Mouse (Mus musculus) heart, embryonic 16.5 days (tissue): ENCODE results near the gene Ager. TPM values are rescaled to one million over a fixed set of nuclear protein-coding genes. Genes with fewer than 3 reads are reported as not detected.

ENCODE experiments used
- ATAC-seq: fragments of 200-750 bp; cut with Nextera tagmentation; replicated peaks from 2 replicates; pipeline ENCODE4 v1.8.0; 2017; ENCODE audit warnings: moderate number of reproducible peaks; ENCODE audit not compliant: insufficient read depth, low FRiP score; ENCODE audit errors: extremely low read depth
- H3K27ac ChIP-seq: fragments of 300-500 bp; sonication (generic); 2 replicates; pipeline ENCODE4 v1.5.1; 2014; ENCODE audit warnings: mild to moderate bottlenecking, low read length, control low read depth, moderate library complexity
- H3K27me3 ChIP-seq: fragments of 300-500 bp; sonication (generic); 2 replicates; pipeline ENCODE4 v1.6.1; 2014; ENCODE audit warnings: low read length, mixed read lengths; ENCODE audit not compliant: control insufficient read depth, insufficient read depth
- H3K36me3 ChIP-seq: fragments of 300-500 bp; sonication (generic); 2 replicates; pipeline ENCODE4 v1.6.1; 2014; ENCODE audit not compliant: control insufficient read depth, insufficient read depth
- H3K4me1 ChIP-seq: fragments of 300-500 bp; sonication (generic); 2 replicates; pipeline ENCODE4 v1.6.1; 2014; ENCODE audit warnings: low read length, mixed read lengths; ENCODE audit not compliant: control insufficient read depth, insufficient read depth
- H3K4me2 ChIP-seq: fragments of 300-500 bp; sonication (generic); 2 replicates; pipeline ENCODE4 v1.6.1; 2014; ENCODE audit warnings: low read depth, mild to moderate bottlenecking, control low read depth, low read length
- H3K4me3 ChIP-seq: fragments of 300-500 bp; sonication (generic); 2 replicates; pipeline ENCODE4 v1.5.1; 2014; ENCODE audit warnings: mild to moderate bottlenecking, control low read depth, low read length
- H3K9ac ChIP-seq: fragments of 300-500 bp; sonication (generic); 2 replicates; pipeline ENCODE4 v1.6.1; 2014; ENCODE audit warnings: low read length, control low read depth
- H3K9me3 ChIP-seq: fragments of 300-500 bp; sonication (generic); replicated peaks from 2 replicates; pipeline ENCODE4 v1.6.1; 2016; ENCODE audit warnings: low read length; ENCODE audit not compliant: control insufficient read depth
- WGBS: fragments of 180-500 bp; shearing (Covaris S2); extraction: QIAGEN DNeasy Blood & Tissue Kit; methylation state at CpG from one replicate; pipeline ENCODE4 v1.1.7; 2014; 5-methylcytosine and 5-hydroxymethylcytosine counted together
- polyA plus RNA-seq: library from polyadenylated mRNA; unstranded; fragments of >200 nt; fragmentation: Nextera tagmentation; extraction: Ambion mirVana; gene quantifications from 2 replicates; pipeline ENCODE4 v1.2.1, GENCODE M21; 2015

The Ager gene
- polyA plus RNA-seq, 1 experiment from 2014 or later, result 4.7 TPM

GRCm38 (mm10) chr17:34561200-34561599, 36.5 kb upstream of the Ager start:
- H3K9ac ChIP-seq, result no peak overlapping the region
- no peak for ATAC-seq
- 0 out of 2 replicates have a peak, but pooled peaks cover 2% of the 10 kb centered on the region for H3K36me3 ChIP-seq
- peaks cover 8% of the 10 kb centered on the region for H3K4me1 ChIP-seq
- H3K4me3 ChIP-seq, result peak overlapping the region; percentile 15; the same call in 1 of the 2 replicates
- WGBS, result 40% methylated on average over 8 of the region's 8 CpGs
- peak overlapping the region; percentile 21 for H3K4me2 ChIP-seq
- H3K27me3 ChIP-seq, result no peaks in the 10 kb centered on the region; the same call in 1 of the 2 replicates
- 0 out of 2 replicates have a peak, but pooled peaks cover 2% of the 10 kb centered on the region for H3K9me3 ChIP-seq
- peak overlapping the region; percentile 68 for H3K27ac ChIP-seq

- 66% methylated on average over 3 of the region's 3 CpGs for WGBS
- no peak for ATAC-seq
- H3K27ac ChIP-seq, result no peak overlapping the region
Measured at GRCm38 (mm10) chr17:34562595-34562994, 35.1 kb upstream of the Ager start.

GRCm38 (mm10) chr17:34563354-34563753, 34.3 kb upstream of the Ager start:
- Histone ChIP-seq H3K4me2 (no peak overlapping the region), H3K4me1 (peaks cover 8% of the 10 kb centered on the region), H3K9me3 (0 out of 2 replicates have a peak, but pooled peaks cover 2% of the 10 kb centered on the region), H3K4me3 (no peak overlapping the region), H3K27me3 (no peaks in the 10 kb centered on the region; the same call in 1 of the 2 replicates), H3K27ac (peak overlapping the region; percentile 41; the same call in 1 of the 2 replicates), H3K9ac (no peak overlapping the region), H3K36me3 (0 out of 2 replicates have a peak, but pooled peaks cover 2% of the 10 kb centered on the region)
- no peak for ATAC-seq
- WGBS, result 57% methylated on average over 11 of the region's 11 CpGs

More at GRCm38 (mm10) chr17:34562595-34562994, 35.1 kb upstream of the Ager start:
- H3K4me2 ChIP-seq, result no peak overlapping the region
- no peak overlapping the region for H3K9ac ChIP-seq
- H3K4me1 ChIP-seq, result peaks cover 8% of the 10 kb centered on the region
- H3K4me3 ChIP-seq, result no peak overlapping the region
- H3K27me3 ChIP-seq, result no peaks in the 10 kb centered on the region; the same call in 1 of the 2 replicates
- 0 out of 2 replicates have a peak, but pooled peaks cover 2% of the 10 kb centered on the region for H3K9me3 ChIP-seq
- H3K36me3 ChIP-seq, result 0 out of 2 replicates have a peak, but pooled peaks cover 2% of the 10 kb centered on the region

GRCm38 (mm10) chr17:34564003-34564421, 33.6 kb upstream of the Ager start, which contains the start of gene Notch4:
TSS of gene Notch4 (plus strand) at chr17:34564268.
- peak within 1 kb of the TSS; percentile 36 for H3K4me3 ChIP-seq
- H3K36me3 ChIP-seq, result 0 out of 2 replicates have a peak, but pooled peaks cover 2% of the 10 kb centered on the region
- peak; percentile 77 for ATAC-seq
- H3K9me3 ChIP-seq, result 0 out of 2 replicates have a peak, but pooled peaks cover 2% of the 10 kb centered on the region
- peak within 1 kb of the TSS; percentile 63 for H3K9ac ChIP-seq
- H3K4me1 ChIP-seq, result peaks cover 8% of the 10 kb centered on the region
- H3K27ac ChIP-seq, result peak within 1 kb of the TSS; percentile 89
- WGBS, result 11% methylated on average over 6 of the region's 6 CpGs
- peak within 1 kb of the TSS; percentile 53 for H3K4me2 ChIP-seq
- H3K27me3 ChIP-seq, result no peaks in the 10 kb centered on the region; the same call in 1 of the 2 replicates

- peaks cover 8% of the 10 kb centered on the region for H3K4me1 ChIP-seq
- peak; percentile 54; the same call in 1 of the 2 replicates for ATAC-seq
- peak overlapping the region; percentile 89 for H3K27ac ChIP-seq
- H3K4me3 ChIP-seq, result peak overlapping the region; percentile 36
- WGBS, result 25% methylated on average over 3 of the region's 3 CpGs
- H3K9me3 ChIP-seq, result 0 out of 2 replicates have a peak, but pooled peaks cover 2% of the 10 kb centered on the region
- H3K9ac ChIP-seq, result peak overlapping the region; percentile 63
- peak overlapping the region; percentile 53 for H3K4me2 ChIP-seq
- no peaks in the 10 kb centered on the region; the same call in 1 of the 2 replicates for H3K27me3 ChIP-seq
- 0 out of 2 replicates have a peak, but pooled peaks cover 2% of the 10 kb centered on the region for H3K36me3 ChIP-seq
Measured at GRCm38 (mm10) chr17:34564796-34565195, 32.9 kb upstream of the Ager start.

- Histone ChIP-seq H3K36me3 (0 out of 2 replicates have a peak, but pooled peaks cover 2% of the 10 kb centered on the region), H3K9me3 (no peaks in the 10 kb centered on the region), H3K4me3 (no peak overlapping the region), H3K4me2 (no peak overlapping the region), H3K4me1 (peaks cover 8% of the 10 kb centered on the region), H3K27ac (no peak overlapping the region), H3K27me3 (no peaks in the 10 kb centered on the region; the same call in 1 of the 2 replicates), H3K9ac (no peak overlapping the region)
- 64% methylated on average over 9 of the region's 9 CpGs for WGBS
- no peak for ATAC-seq
Measured at GRCm38 (mm10) chr17:34567311-34567710, 30.4 kb upstream of the Ager start.

GRCm38 (mm10) chr17:34568421-34568820, 29.2 kb upstream of the Ager start:
- Histone ChIP-seq H3K27ac (no peak overlapping the region), H3K9ac (no peak overlapping the region), H3K4me1 (peaks cover 8% of the 10 kb centered on the region), H3K4me3 (no peak overlapping the region), H3K36me3 (0 out of 2 replicates have a peak, but pooled peaks cover 2% of the 10 kb centered on the region), H3K27me3 (no peaks in the 10 kb centered on the region; the same call in 1 of the 2 replicates), H3K4me2 (no peak overlapping the region), H3K9me3 (no peaks in the 10 kb centered on the region)
- no peak for ATAC-seq
- 75% methylated on average over 13 of the region's 13 CpGs for WGBS

- H3K4me2 ChIP-seq, result no peak overlapping the region
- no peaks in the 10 kb centered on the region; the same call in 1 of the 2 replicates for H3K27me3 ChIP-seq
- H3K9me3 ChIP-seq, result no peaks in the 10 kb centered on the region
- H3K27ac ChIP-seq, result no peak overlapping the region
- no peaks in the 10 kb centered on the region for H3K4me1 ChIP-seq
- H3K36me3 ChIP-seq, result 0 out of 2 replicates have a peak, but pooled peaks cover 2% of the 10 kb centered on the region
- WGBS, result 63% methylated on average over 4 of the region's 4 CpGs
- H3K4me3 ChIP-seq, result no peak overlapping the region
- H3K9ac ChIP-seq, result no peak overlapping the region
- no peak for ATAC-seq
Measured at GRCm38 (mm10) chr17:34569919-34570318, 27.7 kb upstream of the Ager start.

- no peaks in the 10 kb centered on the region for H3K36me3 ChIP-seq
- ATAC-seq, result no peak
- H3K27ac ChIP-seq, result no peak overlapping the region
- no peak overlapping the region for H3K4me3 ChIP-seq
- 14% methylated on average over 5 of the region's 5 CpGs for WGBS
- no peaks in the 10 kb centered on the region for H3K9me3 ChIP-seq
- no peaks in the 10 kb centered on the region for H3K4me1 ChIP-seq
- H3K27me3 ChIP-seq, result no peaks in the 10 kb centered on the region; the same call in 1 of the 2 replicates
- no peak overlapping the region for H3K4me2 ChIP-seq
- no peak overlapping the region for H3K9ac ChIP-seq
Measured at GRCm38 (mm10) chr17:34571875-34572274, 25.8 kb upstream of the Ager start.
